Mouse (Mus musculus): ENCODE measurements around the gene Qdpr.
A peak's percentile ranks its signal among the peaks of the same experiment; 100 is the strongest.

Qdpr gene

GRCm38 (mm10) chr5:45449831-45450716 is at the start of gene Qdpr:
Gene Qdpr (minus strand): TSS chr5:45450236.
- peak; percentile 100 for DNase-seq (ENCODE audit: low read depth)

- peak; percentile 7 for DNase-seq (ENCODE audit: low read depth)
Measured at GRCm38 (mm10) chr5:45497564-45497963, 47.5 kb upstream of the Qdpr start.

DNA sequence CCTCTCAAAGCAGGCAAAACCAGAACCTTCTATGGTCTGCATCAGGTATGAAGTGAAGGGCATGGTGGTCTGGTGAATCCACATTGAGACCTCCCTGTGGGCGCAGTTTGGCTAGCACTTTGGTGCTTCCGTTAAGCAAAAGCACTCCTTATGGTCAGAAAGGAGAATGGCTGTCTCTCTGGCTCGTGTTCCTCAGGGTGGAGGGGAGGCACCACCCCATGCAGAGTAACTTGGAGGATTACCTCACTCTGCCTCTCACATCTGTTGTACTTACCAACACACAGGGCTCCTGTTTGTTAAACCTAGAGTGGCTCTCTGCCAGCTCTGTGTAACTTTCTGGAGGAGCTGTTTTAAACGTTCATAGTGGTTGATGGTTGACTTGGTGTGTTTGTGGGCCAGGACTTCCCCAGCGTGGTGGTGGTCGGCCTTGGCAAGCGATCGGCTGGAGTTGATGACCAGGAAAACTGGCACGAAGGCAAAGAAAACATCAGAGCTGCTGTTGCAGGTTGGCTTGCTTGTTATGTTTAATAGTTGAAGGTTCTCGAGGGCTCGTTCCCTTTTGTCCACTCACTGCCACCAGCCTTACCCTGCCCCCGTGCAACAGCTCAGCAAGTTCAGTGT is 47.0 kb upstream of the Qdpr start:
- DNase-seq (ENCODE audit: low read depth) = no peak

DNA sequence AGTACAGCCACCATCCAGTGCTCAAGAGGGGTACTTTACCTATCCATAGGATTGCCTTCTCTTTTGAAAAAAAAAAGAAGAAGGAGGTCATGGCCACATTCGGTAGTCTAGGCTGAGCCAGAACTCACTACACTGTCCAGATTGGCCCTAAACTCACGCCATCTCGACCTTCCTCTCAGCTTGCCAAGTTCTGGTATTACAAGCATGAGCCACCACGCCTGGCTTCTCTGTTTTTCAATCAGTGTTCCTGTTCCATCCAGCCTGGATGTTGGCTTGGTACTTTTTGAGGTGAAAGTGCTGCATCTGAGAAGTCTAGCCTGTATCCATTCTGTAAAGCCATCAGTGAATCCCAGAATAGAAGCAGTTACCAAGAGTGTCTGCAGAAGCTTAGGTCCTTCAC is 46.4 kb upstream of the Qdpr start:
- no peak for DNase-seq (ENCODE audit: low read depth)

- no peak for DNase-seq (ENCODE audit: low read depth)
Measured at GRCm38 (mm10) chr5:45496042-45496441, 46.0 kb upstream of the Qdpr start.

DNA sequence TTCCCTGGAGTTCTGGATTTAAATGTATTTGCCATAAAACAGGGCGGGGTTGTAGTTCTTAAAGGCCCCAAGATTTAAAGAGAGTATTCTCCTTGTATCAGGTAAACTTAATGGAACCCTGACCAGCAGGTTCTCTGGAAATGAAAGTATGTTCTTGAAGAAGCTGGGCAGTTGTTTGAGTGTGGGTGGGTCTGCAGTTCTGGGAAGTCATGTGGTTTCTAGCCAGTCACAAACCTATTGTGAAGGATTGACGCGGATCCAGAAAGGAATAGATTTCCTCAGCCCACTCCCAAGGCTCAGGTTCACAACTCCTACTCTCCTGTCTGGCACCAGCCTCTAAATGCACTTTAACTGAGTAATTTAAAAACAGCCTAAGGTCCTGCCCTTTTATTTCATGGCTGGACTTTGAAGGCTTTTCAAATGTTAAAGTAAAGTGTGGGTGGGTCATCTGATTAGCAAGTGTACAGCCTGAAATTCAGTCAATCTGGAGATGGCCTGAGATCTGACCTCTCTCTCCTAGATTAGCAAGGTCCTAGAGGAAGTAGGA is 45.5 kb upstream of the Qdpr start:
- no peak for DNase-seq (ENCODE audit: low read depth)

DNA sequence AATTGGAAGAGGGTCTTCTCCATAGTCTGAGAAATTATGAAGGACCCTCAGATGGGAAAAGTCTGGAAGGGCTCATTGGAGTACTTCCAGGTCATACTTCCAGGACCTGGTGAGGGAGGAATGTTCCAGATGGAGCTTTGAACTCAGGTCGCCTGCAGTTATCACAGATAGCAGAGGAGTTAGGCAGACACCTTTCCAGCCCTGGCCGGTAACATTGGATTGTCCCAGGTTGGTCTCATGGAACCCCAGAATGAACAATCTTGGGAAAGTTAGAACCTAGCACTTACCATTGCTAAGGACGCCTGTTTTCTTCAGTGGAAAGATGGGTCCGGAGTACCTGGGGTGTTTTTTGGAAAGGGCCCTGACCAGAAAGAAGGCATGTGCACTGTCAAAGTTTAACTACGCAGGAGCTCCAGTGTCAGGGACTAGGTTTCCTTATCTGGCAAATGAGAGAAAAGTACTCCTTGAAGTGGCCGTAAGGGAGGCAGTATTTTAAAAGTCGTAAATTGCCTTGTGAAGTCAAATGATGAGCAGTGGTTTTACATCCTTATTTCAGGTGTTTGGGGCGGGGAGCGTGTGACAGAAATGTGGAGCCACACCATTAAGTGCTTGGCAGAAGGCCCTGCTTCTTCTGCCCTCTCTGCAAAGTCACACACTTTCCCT is 44.2 kb upstream of the Qdpr start:
- DNase-seq (ENCODE audit: low read depth) = no peak

- peak; percentile 97 for DNase-seq (ENCODE audit: low read depth)
Measured at GRCm38 (mm10) chr5:45493191-45494092, 43.4 kb upstream of the Qdpr start, which contains the start of gene Lap3. Gene Lap3 (plus strand): TSS chr5:45493374.

DNA sequence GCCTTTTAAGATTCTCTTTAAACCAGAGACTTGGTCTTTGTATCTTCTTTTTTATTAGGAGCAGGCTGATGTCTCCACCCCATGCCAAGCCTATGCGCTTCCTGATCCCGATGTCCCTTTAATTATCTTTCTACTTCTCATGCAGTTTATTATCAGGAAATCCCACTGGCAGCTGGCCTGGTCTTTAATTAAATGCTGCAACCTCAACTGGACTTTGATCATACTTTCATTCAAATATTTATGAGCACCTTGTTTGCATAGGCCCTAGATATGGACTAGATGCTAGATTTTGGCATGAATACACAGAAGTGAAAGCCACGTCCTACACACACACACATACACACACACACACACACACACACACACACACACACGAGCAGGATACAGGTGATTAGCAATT is 41.7 kb upstream of the Qdpr start:
- no peak for DNase-seq (ENCODE audit: low read depth)

GRCm38 (mm10) chr5:45483654-45484053 is 33.6 kb upstream of the Qdpr start:
- DNase-seq (ENCODE audit: low read depth) = no peak

- no peak for DNase-seq (ENCODE audit: low read depth)
Measured at GRCm38 (mm10) chr5:45482607-45483006, 32.6 kb upstream of the Qdpr start.

DNA sequence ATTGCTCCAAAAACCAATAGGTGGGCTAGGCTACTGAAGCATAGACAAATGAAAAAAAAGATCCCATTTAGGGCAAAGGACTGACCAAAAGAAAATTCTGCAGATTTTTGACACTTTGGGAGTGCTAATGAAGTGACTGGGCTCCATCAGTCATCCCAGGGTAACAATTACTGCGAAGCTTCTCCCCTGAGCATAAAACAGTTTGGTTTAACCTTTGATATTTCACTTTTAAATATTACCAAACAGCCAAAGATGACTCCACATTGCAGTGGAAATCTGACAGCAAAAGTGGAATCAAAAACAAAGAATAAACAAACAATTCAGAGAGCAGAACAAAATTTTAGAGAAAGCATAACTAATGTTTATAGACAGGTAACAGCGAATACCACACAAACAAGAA is 31.1 kb upstream of the Qdpr start:
- no peak for DNase-seq (ENCODE audit: low read depth)

GRCm38 (mm10) chr5:45480066-45480465 is 30.0 kb upstream of the Qdpr start:
- DNase-seq (ENCODE audit: low read depth) = no peak

DNA sequence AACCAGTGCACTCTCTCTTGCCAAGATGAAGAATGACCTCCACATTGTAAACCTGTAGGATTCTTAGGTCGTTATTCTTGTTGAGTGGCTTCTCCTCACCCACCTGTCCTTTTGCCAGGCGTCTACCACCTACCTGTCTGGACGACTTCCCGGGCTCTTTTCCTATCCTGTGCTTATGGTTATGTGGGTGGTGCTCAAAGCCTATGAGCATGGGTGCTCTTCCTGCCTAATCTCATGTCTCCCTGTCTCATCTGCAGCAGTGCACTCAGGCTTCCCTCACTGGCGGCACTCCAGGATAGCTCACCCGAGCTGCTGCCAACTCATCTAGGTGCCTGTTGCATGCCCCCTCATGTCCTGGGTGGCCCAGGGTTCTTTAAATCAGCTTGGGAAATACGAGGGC is 27.6 kb upstream of the Qdpr start:
- DNase-seq (ENCODE audit: low read depth) = no peak

DNA sequence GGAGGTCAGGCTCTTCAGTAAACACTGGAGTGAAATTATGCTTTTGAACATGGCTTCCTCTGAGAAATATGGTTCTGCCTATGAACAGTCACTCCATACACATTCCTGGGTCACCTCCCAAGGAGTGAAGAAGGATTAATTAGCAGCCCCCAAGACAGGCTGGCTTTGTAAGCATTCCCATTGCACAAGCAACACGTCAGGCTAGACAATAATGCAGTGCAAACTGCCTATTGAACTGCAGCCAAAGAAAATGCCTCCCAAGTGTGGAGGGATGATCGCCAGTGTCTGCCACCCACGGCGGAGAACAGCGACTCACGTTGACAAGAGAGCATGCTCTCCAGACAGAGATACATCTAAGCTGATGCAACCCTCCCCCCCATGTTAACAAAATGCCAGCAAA is 26.3 kb upstream of the Qdpr start:
- no peak for DNase-seq (ENCODE audit: low read depth)

GRCm38 (mm10) chr5:45475771-45476170 is 25.7 kb upstream of the Qdpr start:
- DNase-seq (ENCODE audit: low read depth) = no peak

DNA sequence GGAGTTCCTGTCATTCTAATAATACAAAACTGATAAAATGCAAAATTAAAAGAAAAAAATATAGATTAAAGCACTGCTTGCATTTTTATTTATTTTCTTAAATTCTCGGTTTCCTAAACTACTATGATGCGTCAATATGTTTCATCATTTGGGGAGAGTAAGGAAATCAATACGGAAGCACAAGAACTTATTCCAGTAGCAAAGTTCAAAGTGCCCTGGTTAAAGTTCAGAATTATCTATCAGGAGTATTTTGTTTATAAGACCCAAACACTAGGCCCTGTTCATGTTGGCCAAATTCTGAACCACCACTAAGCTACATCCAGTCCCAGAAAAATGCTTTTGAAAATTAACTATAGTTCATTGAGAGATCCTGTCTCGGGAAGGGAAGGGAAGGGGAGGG is 24.7 kb upstream of the Qdpr start:
- no peak for DNase-seq (ENCODE audit: low read depth)

DNA sequence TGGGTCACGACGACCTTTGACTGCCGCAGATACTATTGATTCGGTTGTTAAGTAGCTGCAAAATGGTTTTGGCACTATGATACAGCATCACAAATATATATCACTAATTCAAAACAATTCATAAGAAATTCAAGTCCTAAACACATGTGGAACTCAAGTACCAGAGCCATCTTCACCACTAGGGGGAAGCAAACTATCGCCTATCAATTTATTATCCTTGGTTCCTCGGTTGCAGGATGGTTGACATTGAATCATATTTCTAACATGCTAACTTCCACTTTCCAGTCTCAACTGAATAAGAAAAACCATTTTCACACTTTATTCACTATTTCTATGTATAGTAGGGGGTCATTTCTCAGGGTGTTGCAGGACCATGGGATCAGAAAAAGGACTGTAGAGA is 24.2 kb upstream of the Qdpr start:
- peak; percentile 83 for DNase-seq (ENCODE audit: low read depth)

- DNase-seq (ENCODE audit: low read depth) = no peak
Measured at GRCm38 (mm10) chr5:45473521-45473920, 23.5 kb upstream of the Qdpr start.

- DNase-seq (ENCODE audit: low read depth) = peak; percentile 69
Measured at GRCm38 (mm10) chr5:45472880-45473450, 22.9 kb upstream of the Qdpr start.

- DNase-seq (ENCODE audit: low read depth) = no peak
Measured at GRCm38 (mm10) chr5:45454456-45454855, 4.4 kb upstream of the Qdpr start.
